Mouse (Mus musculus): ENCODE data around the gene Rph3al. TPM values are rescaled to one million over a fixed set of nuclear protein-coding genes. Genes with fewer than 3 reads are reported as not detected.

Rph3al gene
- 8.4 and 20.9 TPM in 2 replicates for polyA plus RNA-seq (2012; rRNA removed; ENCODE audit: low replicate concordance)

DNA sequence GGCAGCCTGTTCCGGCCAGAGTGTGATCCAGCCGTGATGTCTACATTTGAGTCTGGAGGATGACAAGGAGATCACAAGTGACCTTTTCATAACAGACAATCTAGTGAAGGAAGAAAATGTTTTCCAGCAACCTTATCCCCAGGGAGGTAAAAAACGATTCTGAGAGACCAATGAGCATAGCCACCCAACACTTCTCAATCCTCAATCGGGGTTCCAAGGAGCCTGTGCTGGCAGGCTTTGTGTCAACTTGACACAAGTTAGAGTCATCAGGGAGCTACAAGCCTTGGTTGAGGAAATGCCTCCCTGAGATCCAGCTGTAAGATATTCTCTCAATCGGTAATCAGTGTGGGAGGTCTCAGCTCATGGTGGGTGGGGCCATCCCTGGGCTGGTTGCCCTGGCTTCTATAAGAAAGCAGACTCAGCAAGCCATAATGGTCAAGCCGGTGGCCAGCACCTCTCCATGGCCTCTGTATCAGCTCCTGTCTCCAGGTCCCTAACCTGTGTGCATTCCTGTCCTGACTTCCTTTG lies at the start of gene Rph3al:
Gene Rph3al, minus strand, starts transcription at position 51 of the 528 bp plus-strand sequence.

DNA sequence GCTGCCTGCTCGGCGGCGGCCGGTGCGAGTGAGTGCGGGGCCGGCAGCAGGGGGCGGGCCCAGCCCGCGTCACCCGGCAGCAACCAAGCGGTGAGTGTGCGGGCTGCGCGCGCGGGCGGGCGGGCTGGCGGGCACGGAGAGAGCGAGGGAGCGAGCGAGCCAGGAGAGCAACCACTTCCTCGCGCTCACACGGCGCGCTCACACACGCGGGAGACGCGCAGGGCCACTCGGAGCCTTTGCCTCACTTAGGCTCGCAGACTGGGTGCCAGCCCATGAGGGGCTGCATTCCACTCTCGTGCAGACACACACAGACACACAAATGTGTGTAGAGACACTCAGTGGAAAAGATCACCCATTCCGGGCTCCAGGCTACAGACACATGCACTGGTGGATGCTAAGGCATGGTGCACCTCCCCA lies 142.2 kb downstream of the Rph3al start, which contains the start of gene Doc2b:
Gene Doc2b, minus strand, starts transcription at position 21 of the 417 bp plus-strand sequence.

Other genes starting within 250 kb of the Rph3al start
- gene Ywhae, start 205.6 kb downstream of the Rph3al start, polyA plus RNA-seq (2012; rRNA removed; ENCODE audit: low replicate concordance), result 34.1 and 37.6 TPM in 2 replicates
- gene Doc2b, start 142.4 kb downstream of the Rph3al start, polyA plus RNA-seq (2012; rRNA removed; ENCODE audit: low replicate concordance), result 0.28 and 0.33 TPM in 2 replicates
- gene 1700016K19Rik, start 61.5 kb upstream of the Rph3al start, polyA plus RNA-seq (2012; rRNA removed; ENCODE audit: low replicate concordance), result 0.63 and 1.0 TPM in 2 replicates
- gene Rflnb, start 89.4 kb upstream of the Rph3al start, polyA plus RNA-seq (2012; rRNA removed; ENCODE audit: low replicate concordance), result 20.7 and 27.8 TPM in 2 replicates
- gene Vps53, start 241.2 kb upstream of the Rph3al start, polyA plus RNA-seq (2012; rRNA removed; ENCODE audit: low replicate concordance), result 17.3 and 19.3 TPM in 2 replicates
- gene Fam57a, start 241.2 kb upstream of the Rph3al start, polyA plus RNA-seq (2012; rRNA removed; ENCODE audit: low replicate concordance), result 6.0 and 14.5 TPM in 2 replicates